Mouse (Mus musculus): ENCODE results near the gene Gm20388. TPM values are rescaled to one million over a fixed set of nuclear protein-coding genes. Genes with fewer than 3 reads are reported as not detected.
A peak's percentile ranks its signal among the peaks of the same experiment; 100 is the strongest.

Gm20388 gene
- polyA plus RNA-seq, 1 experiment = 0.36 TPM

DNA sequence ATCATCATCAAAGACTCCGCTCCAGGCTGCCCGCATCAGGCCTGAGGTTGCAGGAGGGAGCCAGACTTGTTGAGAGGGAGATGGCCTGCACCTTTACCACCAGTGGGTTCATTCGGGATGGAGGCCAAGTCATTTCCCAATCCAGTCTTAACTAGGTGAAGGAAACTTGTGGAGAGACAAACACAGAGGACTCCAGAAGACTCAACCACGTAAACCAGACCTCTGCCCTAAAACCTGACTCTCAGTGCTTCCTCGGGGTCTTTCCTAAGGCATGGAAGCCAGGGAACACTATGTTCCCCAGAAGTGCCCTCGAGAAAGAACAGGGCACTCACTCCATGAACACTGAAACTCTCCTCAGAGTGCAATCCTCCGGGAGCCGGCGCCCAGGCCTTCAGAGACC, 1994.4 kb downstream of the Gm20388 start:
- peaks cover 64% of the 10 kb centered on the region for H3K36me3 ChIP-seq (ENCODE audit: control insufficient read depth)
- TF ChIP-seq TAL1 (IDR thresholded peaks at IDR 0.05; ENCODE audit: low read length) (no peak), GATA1 (IDR thresholded peaks at IDR 0.05; ENCODE audit: low read length) (no peak)
- H3K4me1 ChIP-seq (ENCODE audit: control insufficient read depth) = peaks cover 87% of the 10 kb centered on the region

DNA sequence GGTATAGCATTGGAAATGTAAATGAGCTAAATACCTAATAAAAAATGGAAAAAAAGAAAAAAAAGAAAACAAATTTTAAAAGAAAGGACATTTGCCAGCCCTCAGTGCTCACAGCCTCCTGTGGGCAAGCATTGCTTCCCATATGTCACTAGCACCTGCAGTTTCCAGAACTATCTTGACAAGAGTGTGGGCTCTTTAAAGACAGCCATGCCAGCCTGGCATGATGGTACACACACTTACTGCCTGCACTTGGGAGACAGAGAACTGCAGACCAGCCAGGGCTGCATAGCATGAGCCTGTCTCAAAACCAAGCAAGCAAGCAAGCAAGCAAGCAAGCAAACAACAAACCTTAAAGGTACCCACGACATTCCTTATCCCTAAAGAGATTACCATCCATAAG, 1994.8 kb downstream of the Gm20388 start:
- peak overlapping the region; percentile 100 for H3K4me3 ChIP-seq (replicated peaks)
- H3K9me3 ChIP-seq (ENCODE audit: control insufficient read depth, low read length) = no peaks in the 10 kb centered on the region
- no peaks in the 10 kb centered on the region for H3K27me3 ChIP-seq (ENCODE audit: control insufficient read depth)
- TF ChIP-seq TAL1 (IDR thresholded peaks at IDR 0.05; ENCODE audit: low read length) (no peak), GATA1 (IDR thresholded peaks at IDR 0.05; ENCODE audit: low read length) (no peak)
- peaks cover 84% of the 10 kb centered on the region for H3K4me1 ChIP-seq (ENCODE audit: control insufficient read depth)
- H3K36me3 ChIP-seq (ENCODE audit: control insufficient read depth) = peaks cover 59% of the 10 kb centered on the region

More for the DNA sequence above, 1994.4 kb downstream of the Gm20388 start:
- peak overlapping the region; percentile 100 for H3K4me3 ChIP-seq (replicated peaks)
- no peaks in the 10 kb centered on the region for H3K27me3 ChIP-seq (ENCODE audit: control insufficient read depth)
- no peaks in the 10 kb centered on the region for H3K9me3 ChIP-seq (ENCODE audit: control insufficient read depth, low read length)

DNA sequence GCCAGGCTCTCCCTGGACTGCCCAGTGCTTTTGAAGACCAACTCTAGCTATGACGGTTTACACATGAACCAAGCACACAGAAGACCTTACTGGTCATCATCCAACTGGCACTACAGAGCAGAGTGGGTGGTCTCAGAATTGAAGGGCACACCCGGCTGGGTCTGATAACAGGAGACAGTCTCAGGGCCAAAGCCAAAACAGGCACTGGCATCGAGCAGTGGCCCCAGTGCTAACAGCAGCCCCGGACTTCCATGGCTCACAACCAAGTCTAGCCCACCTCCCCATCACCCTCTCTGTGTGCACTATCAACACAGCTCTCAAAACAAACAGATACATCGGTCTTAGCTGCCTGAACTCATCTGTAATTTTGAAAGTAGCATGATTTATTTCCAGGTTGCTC, 1995.2 kb downstream of the Gm20388 start:
- Histone ChIP-seq H3K27me3 (ENCODE audit: control insufficient read depth) (no peaks in the 10 kb centered on the region), H3K4me1 (ENCODE audit: control insufficient read depth) (peaks cover 81% of the 10 kb centered on the region), H3K9me3 (ENCODE audit: control insufficient read depth, low read length) (no peaks in the 10 kb centered on the region), H3K4me3 (replicated peaks) (peak overlapping the region; percentile 100), H3K36me3 (ENCODE audit: control insufficient read depth) (peaks cover 55% of the 10 kb centered on the region)
- TF ChIP-seq TAL1 (IDR thresholded peaks at IDR 0.05; ENCODE audit: low read length) = no peak
- no peak for TF ChIP-seq GATA1 (IDR thresholded peaks at IDR 0.05; ENCODE audit: low read length)

- TF ChIP-seq TAL1 (IDR thresholded peaks at IDR 0.05; ENCODE audit: low read length) = no peak
- TF ChIP-seq GATA1 (IDR thresholded peaks at IDR 0.05; ENCODE audit: low read length) = no peak
- Histone ChIP-seq H3K4me3 (replicated peaks) (peak overlapping the region; percentile 100), H3K36me3 (ENCODE audit: control insufficient read depth) (peaks cover 45% of the 10 kb centered on the region), H3K9me3 (ENCODE audit: control insufficient read depth, low read length) (no peaks in the 10 kb centered on the region), H3K4me1 (ENCODE audit: control insufficient read depth) (peaks cover 81% of the 10 kb centered on the region), H3K27me3 (ENCODE audit: control insufficient read depth) (no peaks in the 10 kb centered on the region)
These were observed 1996.2 kb downstream of the Gm20388 start for GRCm38 (mm10) chr8:121906542-121907512.

DNA sequence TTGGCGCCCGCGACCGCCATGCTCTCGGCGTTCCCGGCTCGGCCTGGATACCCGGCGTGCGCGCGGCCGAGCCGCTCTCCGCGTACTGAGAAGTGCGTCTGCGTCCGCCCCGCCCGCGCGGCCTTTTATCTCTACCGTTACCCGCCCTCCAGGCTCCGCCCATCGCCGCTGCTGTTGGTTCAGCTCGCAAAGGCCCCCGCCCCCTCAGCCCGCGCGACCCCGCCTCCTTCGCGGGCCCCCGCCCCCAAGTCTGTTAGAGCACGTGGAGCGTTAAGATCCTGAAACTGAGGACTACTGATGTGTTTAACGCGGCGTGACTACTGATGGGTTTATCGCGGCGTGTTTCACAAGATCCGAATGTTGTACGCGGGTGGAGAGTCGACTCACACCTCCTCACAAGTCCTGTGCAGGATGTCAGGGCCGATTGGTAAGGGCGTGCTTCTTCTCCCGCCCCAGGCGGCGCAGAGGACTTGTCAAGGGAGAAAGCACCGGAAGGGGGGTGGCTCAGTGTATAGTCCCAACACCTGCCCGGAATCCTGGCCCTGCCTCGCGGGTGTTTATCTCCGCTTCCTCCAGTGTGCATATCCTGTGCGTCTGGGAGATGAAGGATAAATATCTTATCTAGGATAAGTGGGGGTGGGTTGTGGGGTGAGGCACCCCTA, 1997.1 kb downstream of the Gm20388 start, which contains the start of gene Slc7a5:
TSS of gene Slc7a5 (minus strand) at position 108 of the 662 bp plus-strand sequence.
- H3K4me1 ChIP-seq (ENCODE audit: control insufficient read depth) = peaks cover 80% of the 10 kb centered on the region
- no peaks in the 10 kb centered on the region for H3K27me3 ChIP-seq (ENCODE audit: control insufficient read depth)
- TF ChIP-seq GATA1 (IDR thresholded peaks at IDR 0.05; ENCODE audit: low read length) = 0 out of 2 replicates have a peak, but pooled peaks have one; percentile 8
- no peak for TF ChIP-seq TAL1 (IDR thresholded peaks at IDR 0.05; ENCODE audit: low read length)
- H3K9me3 ChIP-seq (ENCODE audit: control insufficient read depth, low read length) = no peaks in the 10 kb centered on the region
- H3K4me3 ChIP-seq (replicated peaks) = peak within 1 kb of the TSS; percentile 100
- peaks cover 36% of the 10 kb centered on the region for H3K36me3 ChIP-seq (ENCODE audit: control insufficient read depth)

- Histone ChIP-seq H3K4me1 (ENCODE audit: control insufficient read depth) (peaks cover 79% of the 10 kb centered on the region), H3K9me3 (ENCODE audit: control insufficient read depth, low read length) (no peaks in the 10 kb centered on the region), H3K36me3 (ENCODE audit: control insufficient read depth) (peaks cover 28% of the 10 kb centered on the region), H3K27me3 (ENCODE audit: control insufficient read depth) (no peaks in the 10 kb centered on the region), H3K4me3 (replicated peaks) (peak overlapping the region; percentile 100)
- TF ChIP-seq GATA1 (IDR thresholded peaks at IDR 0.05; ENCODE audit: low read length) (peak; percentile 44; the same call in 1 of the 2 replicates), TAL1 (IDR thresholded peaks at IDR 0.05; ENCODE audit: low read length) (no peak)
These were observed 1997.9 kb downstream of the Gm20388 start for GRCm38 (mm10) chr8:121908378-121909147.

GRCm38 (mm10) chr8:121909148-121909541, 1998.5 kb downstream of the Gm20388 start:
- no peak for TF ChIP-seq GATA1 (IDR thresholded peaks at IDR 0.05; ENCODE audit: low read length)
- TF ChIP-seq TAL1 (IDR thresholded peaks at IDR 0.05; ENCODE audit: low read length) = no peak
- Histone ChIP-seq H3K9me3 (ENCODE audit: control insufficient read depth, low read length) (no peaks in the 10 kb centered on the region), H3K4me3 (replicated peaks) (no peak overlapping the region), H3K4me1 (ENCODE audit: control insufficient read depth) (peaks cover 73% of the 10 kb centered on the region), H3K36me3 (ENCODE audit: control insufficient read depth) (peaks cover 22% of the 10 kb centered on the region), H3K27me3 (ENCODE audit: control insufficient read depth) (no peaks in the 10 kb centered on the region)

DNA sequence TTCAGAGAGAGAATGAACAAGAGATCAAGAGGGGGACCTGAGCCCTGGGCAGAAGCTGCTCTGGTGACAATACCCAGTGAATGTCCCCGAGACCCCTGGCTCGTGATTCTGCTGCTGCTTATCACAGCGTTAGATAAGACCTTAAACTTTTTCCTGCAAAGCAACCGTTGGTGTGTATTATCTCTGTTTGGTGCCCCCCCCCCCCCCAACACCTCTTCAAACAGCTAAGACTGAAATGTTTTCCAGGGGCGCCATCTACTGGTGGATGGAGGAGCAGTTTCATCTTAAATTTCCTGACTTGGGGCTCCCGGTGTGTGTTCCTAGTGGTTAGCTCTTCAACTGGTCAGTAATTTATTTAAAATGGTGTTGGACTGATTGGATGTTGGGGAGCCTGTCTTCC, 1999.0 kb downstream of the Gm20388 start:
- Histone ChIP-seq H3K4me1 (ENCODE audit: control insufficient read depth) (peaks cover 68% of the 10 kb centered on the region), H3K27me3 (ENCODE audit: control insufficient read depth) (no peaks in the 10 kb centered on the region), H3K36me3 (ENCODE audit: control insufficient read depth) (peaks cover 17% of the 10 kb centered on the region), H3K9me3 (ENCODE audit: control insufficient read depth, low read length) (no peaks in the 10 kb centered on the region), H3K4me3 (replicated peaks) (no peak overlapping the region)
- no peak for TF ChIP-seq TAL1 (IDR thresholded peaks at IDR 0.05; ENCODE audit: low read length)
- TF ChIP-seq GATA1 (IDR thresholded peaks at IDR 0.05; ENCODE audit: low read length) = no peak

All from erythroblast, embryonic 14.5 days (primary cell).